Mouse (Mus musculus): Measurements from ENCODE around the gene Tex14.
"Not testable (repeated sequence)": the region's sequence is repeated elsewhere in the genome, so short reads cannot be mapped to it uniquely, and the experiment has no call there.

DNA sequence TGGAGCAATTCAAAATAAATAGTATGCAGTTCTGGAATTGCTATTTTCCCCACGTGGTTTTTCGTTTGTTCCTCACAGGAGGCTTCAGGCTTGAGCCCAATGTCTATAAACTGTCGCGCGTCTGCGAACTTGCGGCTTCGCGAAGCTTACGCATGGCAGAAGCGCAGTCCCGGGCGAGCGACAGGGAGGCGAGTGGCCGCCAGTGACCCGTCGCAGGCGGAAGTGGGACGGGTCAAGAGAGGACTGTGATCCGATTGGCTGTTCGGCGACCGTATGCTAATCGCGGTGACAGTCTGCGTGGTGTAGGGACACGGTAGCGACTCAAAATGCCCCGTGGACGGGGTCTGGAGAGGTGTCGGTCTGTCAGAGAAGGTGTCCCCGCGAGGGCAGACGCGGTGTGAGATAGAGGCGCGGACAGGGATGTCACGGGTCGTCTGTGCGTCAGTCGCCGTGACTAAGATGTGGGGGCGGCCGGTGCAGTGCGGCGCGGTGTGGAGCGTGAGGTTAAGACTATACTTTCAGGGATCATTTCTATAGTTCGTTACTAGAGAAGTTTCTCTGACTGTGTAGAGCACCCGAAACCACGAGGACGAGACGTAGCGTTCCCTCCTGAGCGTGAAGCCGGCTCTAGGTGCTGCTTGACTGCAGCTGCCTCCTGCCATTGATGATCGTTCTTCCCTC is 57.1 kb downstream of the Tex14 start:
- TF ChIP-seq CTCF (IDR thresholded peaks at IDR 0.05; ENCODE audit: borderline replicate concordance, extremely low read depth, insufficient read depth, insufficient read length); POLR2A (IDR thresholded peaks at IDR 0.05; ENCODE audit: borderline replicate concordance, extremely low read depth, insufficient read depth, insufficient read length, poor library complexity, severe bottlenecking): not testable (repeated sequence)
